Mouse (Mus musculus): ENCODE measurements at regions not wholly inside any gene's neighbourhood (a gene's known extent, or its start where the extent isn't known, plus 50 kb on each side); places are given as distances from the start of the nearest gene placed in this dataset.
A peak's percentile ranks its signal among the peaks of the same experiment; 100 is the strongest.

GRCm38 (mm10) chr17:47983286-47983685 is 54.8 kb downstream of the 1700122O11Rik start:
- TF ChIP-seq POLR2A (IDR thresholded peaks at IDR 0.05; ENCODE audit: borderline replicate concordance, insufficient read depth, low read length) (no peak), CTCF (IDR thresholded peaks at IDR 0.05; ENCODE audit: borderline replicate concordance, insufficient read depth, low read depth, low read length) (no peak)
- no peaks in the 10 kb centered on the region for H3K27me3 ChIP-seq (ENCODE audit: control insufficient read depth, insufficient read depth, low read length)
- H3K4me3 ChIP-seq (replicated peaks; ENCODE audit: insufficient read depth, low read depth, low read length), result no peak overlapping the region
- DNase-seq, result no peak
- no peak overlapping the region for H3K27ac ChIP-seq (ENCODE audit: insufficient read depth, low read length)
- no peaks in the 10 kb centered on the region for H3K4me1 ChIP-seq (ENCODE audit: control insufficient read depth, insufficient read depth, low read length)
- WGBS, result 65% methylated on average over 7 of the region's 7 CpGs

DNA sequence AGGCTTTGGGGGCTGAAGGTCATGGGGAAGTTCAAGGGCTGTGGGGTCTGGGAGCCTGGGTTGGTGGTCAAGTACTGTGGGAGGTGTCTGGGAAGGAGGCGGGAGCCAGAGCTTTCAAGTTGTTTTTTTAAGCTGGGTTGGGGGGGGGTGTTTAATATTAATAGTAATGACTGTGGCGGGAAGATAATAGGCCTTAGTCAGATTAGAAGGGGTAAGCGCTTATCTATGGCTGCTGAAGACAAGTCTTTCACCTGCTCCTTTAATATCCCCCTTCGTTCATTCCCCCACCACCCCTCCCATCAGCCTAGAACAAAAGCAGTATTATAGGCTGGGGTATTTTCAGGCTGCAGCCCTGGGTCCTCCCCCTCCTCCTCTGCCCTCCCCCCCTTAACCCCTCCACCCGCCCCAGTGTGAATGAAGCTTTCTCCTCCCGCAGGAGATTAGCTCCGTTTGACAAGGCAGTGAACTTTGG is 56.5 kb downstream of the 1700122O11Rik start:
- TF ChIP-seq POLR2A (IDR thresholded peaks at IDR 0.05; ENCODE audit: borderline replicate concordance, insufficient read depth, low read length) (no peak), CTCF (IDR thresholded peaks at IDR 0.05; ENCODE audit: borderline replicate concordance, insufficient read depth, low read depth, low read length) (no peak)
- H3K27ac ChIP-seq (ENCODE audit: insufficient read depth, low read length), result no peak overlapping the region
- no peak for DNase-seq
- no peaks in the 10 kb centered on the region for H3K4me1 ChIP-seq (ENCODE audit: control insufficient read depth, insufficient read depth, low read length)
- H3K27me3 ChIP-seq (ENCODE audit: control insufficient read depth, insufficient read depth, low read length), result no peaks in the 10 kb centered on the region
- 37% methylated on average over 7 of the region's 7 CpGs for WGBS
- H3K4me3 ChIP-seq (replicated peaks; ENCODE audit: insufficient read depth, low read depth, low read length), result no peak overlapping the region

DNA sequence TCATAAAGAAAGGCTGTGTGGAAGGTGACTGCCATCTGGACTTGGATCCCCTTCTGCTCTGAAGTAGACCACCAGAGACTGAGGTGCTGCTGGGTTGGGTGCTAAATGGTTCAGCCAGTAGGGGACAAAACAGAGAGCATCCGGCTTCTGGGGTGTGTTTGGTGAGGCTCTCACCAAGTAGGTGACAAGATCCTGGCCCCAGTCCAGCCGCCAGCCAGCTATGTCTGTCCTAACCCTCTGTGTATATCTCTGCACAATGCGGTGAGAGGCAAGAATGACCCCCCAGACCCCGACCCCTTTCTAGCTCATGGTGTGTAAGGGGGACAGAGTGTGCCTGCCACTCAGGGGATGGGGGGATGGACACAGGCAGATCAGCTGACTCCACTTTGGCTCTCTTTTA is 54.8 kb upstream of the Foxp4 start:
- no peak overlapping the region for H3K27ac ChIP-seq (ENCODE audit: insufficient read depth, low read length)
- 0 out of 2 replicates have a peak, but pooled peaks cover 2% of the 10 kb centered on the region for H3K4me1 ChIP-seq (ENCODE audit: control insufficient read depth, insufficient read depth, low read length)
- no peaks in the 10 kb centered on the region for H3K27me3 ChIP-seq (ENCODE audit: control insufficient read depth, insufficient read depth, low read length)
- H3K4me3 ChIP-seq (replicated peaks; ENCODE audit: insufficient read depth, low read depth, low read length), result no peak overlapping the region
- TF ChIP-seq CTCF (IDR thresholded peaks at IDR 0.05; ENCODE audit: borderline replicate concordance, insufficient read depth, low read depth, low read length) (no peak), POLR2A (IDR thresholded peaks at IDR 0.05; ENCODE audit: borderline replicate concordance, insufficient read depth, low read length) (no peak)
- DNase-seq, result no peak
- WGBS, result 63% methylated on average over 4 of the region's 4 CpGs

GRCm38 (mm10) chr17:47978404-47979030 is 54.1 kb upstream of the Foxp4 start:
- H3K27me3 ChIP-seq (ENCODE audit: control insufficient read depth, insufficient read depth, low read length), result 0 out of 2 replicates have a peak, but pooled peaks cover 2% of the 10 kb centered on the region
- no peak for DNase-seq
- no peak overlapping the region for H3K4me3 ChIP-seq (replicated peaks; ENCODE audit: insufficient read depth, low read depth, low read length)
- WGBS, result 53% methylated on average over 9 of the region's 9 CpGs
- TF ChIP-seq POLR2A (IDR thresholded peaks at IDR 0.05; ENCODE audit: borderline replicate concordance, insufficient read depth, low read length), result no peak
- TF ChIP-seq CTCF (IDR thresholded peaks at IDR 0.05; ENCODE audit: borderline replicate concordance, insufficient read depth, low read depth, low read length), result no peak
- H3K4me1 ChIP-seq (ENCODE audit: control insufficient read depth, insufficient read depth, low read length), result peaks cover 6% of the 10 kb centered on the region; the same call in 1 of the 2 replicates
- no peak overlapping the region for H3K27ac ChIP-seq (ENCODE audit: insufficient read depth, low read length)

DNA sequence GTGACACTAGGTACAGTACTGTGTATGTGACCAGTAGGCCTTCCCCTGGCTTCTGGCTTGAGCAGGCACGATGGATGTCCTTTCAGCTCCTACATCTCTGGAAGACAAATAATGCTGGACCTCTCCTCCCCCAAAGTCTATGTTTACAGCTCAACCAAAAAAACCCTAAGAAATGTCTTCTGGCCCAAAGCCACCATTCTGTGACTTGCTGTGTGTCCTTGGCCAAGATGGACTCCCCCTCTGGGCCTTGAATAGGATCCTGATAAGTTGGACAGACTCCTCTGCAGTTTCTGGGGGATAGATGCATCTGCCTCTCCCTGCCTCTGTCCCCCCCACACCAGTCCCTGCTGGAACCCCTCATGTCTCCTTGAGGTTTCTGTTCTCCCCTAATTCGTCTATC is 53.6 kb upstream of the Foxp4 start:
- H3K27me3 ChIP-seq (ENCODE audit: control insufficient read depth, insufficient read depth, low read length), result 0 out of 2 replicates have a peak, but pooled peaks cover 2% of the 10 kb centered on the region
- H3K4me1 ChIP-seq (ENCODE audit: control insufficient read depth, insufficient read depth, low read length), result peaks cover 6% of the 10 kb centered on the region; the same call in 1 of the 2 replicates
- WGBS, result 80% methylated on average over 2 of the region's 2 CpGs
- no peak for DNase-seq
- TF ChIP-seq CTCF (IDR thresholded peaks at IDR 0.05; ENCODE audit: borderline replicate concordance, insufficient read depth, low read depth, low read length) (no peak), POLR2A (IDR thresholded peaks at IDR 0.05; ENCODE audit: borderline replicate concordance, insufficient read depth, low read length) (no peak)
- no peak overlapping the region for H3K4me3 ChIP-seq (replicated peaks; ENCODE audit: insufficient read depth, low read depth, low read length)
- no peak overlapping the region for H3K27ac ChIP-seq (ENCODE audit: insufficient read depth, low read length)

GRCm38 (mm10) chr17:47976999-47977357 is 52.5 kb upstream of the Foxp4 start:
- Histone ChIP-seq H3K4me1 (ENCODE audit: control insufficient read depth, insufficient read depth, low read length) (peaks cover 6% of the 10 kb centered on the region; the same call in 1 of the 2 replicates), H3K4me3 (replicated peaks; ENCODE audit: insufficient read depth, low read depth, low read length) (no peak overlapping the region), H3K27me3 (ENCODE audit: control insufficient read depth, insufficient read depth, low read length) (0 out of 2 replicates have a peak, but pooled peaks cover 2% of the 10 kb centered on the region), H3K27ac (ENCODE audit: insufficient read depth, low read length) (no peak overlapping the region)
- WGBS, result 81% methylated on average over 7 of the region's 7 CpGs
- TF ChIP-seq POLR2A (IDR thresholded peaks at IDR 0.05; ENCODE audit: borderline replicate concordance, insufficient read depth, low read length), result no peak
- TF ChIP-seq CTCF (IDR thresholded peaks at IDR 0.05; ENCODE audit: borderline replicate concordance, insufficient read depth, low read depth, low read length), result no peak
- no peak for DNase-seq

GRCm38 (mm10) chr17:47976061-47976998 is 51.9 kb upstream of the Foxp4 start:
- Histone ChIP-seq H3K4me1 (ENCODE audit: control insufficient read depth, insufficient read depth, low read length) (peaks cover 6% of the 10 kb centered on the region; the same call in 1 of the 2 replicates), H3K27me3 (ENCODE audit: control insufficient read depth, insufficient read depth, low read length) (0 out of 2 replicates have a peak, but pooled peaks cover 2% of the 10 kb centered on the region), H3K4me3 (replicated peaks; ENCODE audit: insufficient read depth, low read depth, low read length) (peak overlapping the region; percentile 19), H3K27ac (ENCODE audit: insufficient read depth, low read length) (no peak overlapping the region)
- 6% methylated on average over 27 of the region's 27 CpGs for WGBS
- peak; percentile 25 to 27 for DNase-seq
- TF ChIP-seq POLR2A (IDR thresholded peaks at IDR 0.05; ENCODE audit: borderline replicate concordance, insufficient read depth, low read length), result no peak
- TF ChIP-seq CTCF (IDR thresholded peaks at IDR 0.05; ENCODE audit: borderline replicate concordance, insufficient read depth, low read depth, low read length), result no peak
